Mouse (Mus musculus): ENCODE results near the gene Ssbp3. TPM values are rescaled to one million over a fixed set of nuclear protein-coding genes. Genes with fewer than 3 reads are reported as not detected.

Gene Ssbp3
- total RNA-seq, 2 experiments from 2014 or later: 89.5 to 106 TPM

- DNase-seq (ENCODE audit: low spot score in 2 of 2): no peak
Measured at GRCm38 (mm10) chr4:106958117-106958516, 47.6 kb downstream of the Ssbp3 start.

- no peak for DNase-seq (ENCODE audit: low spot score in 2 of 2)
Measured at GRCm38 (mm10) chr4:106958561-106958960, 48.1 kb downstream of the Ssbp3 start.

GRCm38 (mm10) chr4:106959506-106960302 is 49.2 kb downstream of the Ssbp3 start:
- DNase-seq (ENCODE audit: low spot score in 2 of 2): no peak

- no peak for DNase-seq (ENCODE audit: low spot score in 2 of 2)
Measured at GRCm38 (mm10) chr4:106960476-106960875, 50.0 kb downstream of the Ssbp3 start.

GRCm38 (mm10) chr4:106961321-106961720 is 50.8 kb downstream of the Ssbp3 start:
- DNase-seq (ENCODE audit: low spot score in 2 of 2): no peak

- no peak for DNase-seq (ENCODE audit: low spot score in 2 of 2)
Measured at GRCm38 (mm10) chr4:106964356-106964755, 53.9 kb downstream of the Ssbp3 start.

GRCm38 (mm10) chr4:106964996-106965395 is 54.5 kb downstream of the Ssbp3 start:
- no peak for DNase-seq (ENCODE audit: low spot score in 2 of 2)

GRCm38 (mm10) chr4:106966443-106966842 is 55.9 kb downstream of the Ssbp3 start:
- DNase-seq (ENCODE audit: low spot score in 2 of 2): no peak

GRCm38 (mm10) chr4:106968910-106969309 is 58.4 kb downstream of the Ssbp3 start:
- DNase-seq (ENCODE audit: low spot score in 2 of 2): no peak

GRCm38 (mm10) chr4:106970786-106971185 is 60.3 kb downstream of the Ssbp3 start:
- DNase-seq (ENCODE audit: low spot score in 2 of 2): no peak

GRCm38 (mm10) chr4:106972061-106972460 is 61.6 kb downstream of the Ssbp3 start:
- DNase-seq (ENCODE audit: low spot score in 2 of 2): no peak

GRCm38 (mm10) chr4:106972461-106973384 is 62.2 kb downstream of the Ssbp3 start:
- DNase-seq (ENCODE audit: low spot score in 2 of 2): no peak

- no peak for DNase-seq (ENCODE audit: low spot score in 2 of 2)
Measured at GRCm38 (mm10) chr4:106975324-106975723, 64.8 kb downstream of the Ssbp3 start.

- DNase-seq (ENCODE audit: low spot score in 2 of 2): no peak
Measured at GRCm38 (mm10) chr4:106975890-106976289, 65.4 kb downstream of the Ssbp3 start.

- DNase-seq (ENCODE audit: low spot score in 2 of 2): no peak
Measured at GRCm38 (mm10) chr4:106976576-106976975, 66.1 kb downstream of the Ssbp3 start.

- DNase-seq (ENCODE audit: low spot score in 2 of 2): no peak
Measured at GRCm38 (mm10) chr4:106977218-106977651, 66.7 kb downstream of the Ssbp3 start.

GRCm38 (mm10) chr4:106978376-106978775 is 67.9 kb downstream of the Ssbp3 start:
- DNase-seq (ENCODE audit: low spot score in 2 of 2): no peak

GRCm38 (mm10) chr4:106980669-106981068 is 70.2 kb downstream of the Ssbp3 start:
- no peak for DNase-seq (ENCODE audit: low spot score in 2 of 2)

- no peak for DNase-seq (ENCODE audit: low spot score in 2 of 2)
Measured at GRCm38 (mm10) chr4:106981385-106982103, 71.0 kb downstream of the Ssbp3 start.

- DNase-seq (ENCODE audit: low spot score in 2 of 2): no peak
Measured at GRCm38 (mm10) chr4:106982344-106983121, 72.0 kb downstream of the Ssbp3 start.

All from layer of hippocampus, postnatal 10 days (tissue).